Mouse (Mus musculus): ENCODE results near the gene Cntn6. TPM values are rescaled to one million over a fixed set of nuclear protein-coding genes. Genes with fewer than 3 reads are reported as not detected.

Gene Cntn6
- total RNA-seq, 2 experiments from 2014 or later: not detected

GRCm38 (mm10) chr6:104738999-104739398 lies 246.4 kb downstream of the Cntn6 start:
- ATAC-seq (replicated peaks; ENCODE audit: poor library complexity): no peak

- ATAC-seq (replicated peaks; ENCODE audit: poor library complexity): no peak
Observed at GRCm38 (mm10) chr6:104758125-104758524, 265.5 kb downstream of the Cntn6 start.

- no peak for ATAC-seq (replicated peaks; ENCODE audit: poor library complexity)
Observed at GRCm38 (mm10) chr6:104761226-104761625, 268.6 kb downstream of the Cntn6 start.

- no peak for ATAC-seq (replicated peaks; ENCODE audit: poor library complexity)
Observed at GRCm38 (mm10) chr6:104783891-104784290, 291.3 kb downstream of the Cntn6 start.

- no peak for ATAC-seq (replicated peaks; ENCODE audit: poor library complexity)
Observed at GRCm38 (mm10) chr6:104787502-104787901, 294.9 kb downstream of the Cntn6 start.

GRCm38 (mm10) chr6:104808526-104808925 lies 315.9 kb downstream of the Cntn6 start:
- ATAC-seq (replicated peaks; ENCODE audit: poor library complexity): no peak

- ATAC-seq (replicated peaks; ENCODE audit: poor library complexity): no peak
Observed at GRCm38 (mm10) chr6:104815610-104816009, 323.0 kb downstream of the Cntn6 start.

GRCm38 (mm10) chr6:104879711-104880110 lies 387.1 kb downstream of the Cntn6 start:
- no peak for ATAC-seq (replicated peaks; ENCODE audit: poor library complexity)

- no peak for ATAC-seq (replicated peaks; ENCODE audit: poor library complexity)
Observed at GRCm38 (mm10) chr6:104884021-104884420, 391.4 kb downstream of the Cntn6 start.

- no peak for ATAC-seq (replicated peaks; ENCODE audit: poor library complexity)
Observed at GRCm38 (mm10) chr6:104885829-104886228, 393.2 kb downstream of the Cntn6 start.

- ATAC-seq (replicated peaks; ENCODE audit: poor library complexity): no peak
Observed at GRCm38 (mm10) chr6:104891071-104891470, 398.5 kb downstream of the Cntn6 start.
